Mouse (Mus musculus) heart, postnatal 0 days (tissue): ENCODE measurements at regions not wholly inside any gene's neighbourhood (a gene's known extent, or its start where the extent isn't known, plus 50 kb on each side); places are given as distances from the start of the nearest gene placed in this dataset.

Experiments
- CTCF ChIP-seq: IDR thresholded peaks from 2 replicates; pipeline ENCODE4 v1.5.1; 2016; ENCODE audit warnings: antibody characterized with exemption, control low read depth, low read depth
- EP300 ChIP-seq: IDR thresholded peaks from 2 replicates; pipeline ENCODE4 v1.6.1; 2016; ENCODE audit warnings: antibody characterized with exemption, low read depth

GRCm38 (mm10) chr13:101910687-101911086, 142.7 kb upstream of the Pik3r1 start:
- TF ChIP-seq CTCF: no peak
- TF ChIP-seq EP300: no peak
